Mouse (Mus musculus) stomach, embryonic 14.5 days (tissue): ENCODE results near the gene Ufsp1. TPM values are rescaled to one million over a fixed set of nuclear protein-coding genes. Genes with fewer than 3 reads are reported as not detected.

Experiments
- ATAC-seq: fragments of 200-750 bp; cut with Nextera tagmentation; 2 replicates; pipeline ENCODE4 v1.8.0; 2017; ENCODE audit warnings: low read depth, moderate TSS enrichment; ENCODE audit not compliant: insufficient number of reproducible peaks, insufficient read depth, low FRiP score
- H3K27ac ChIP-seq: fragments of 300-500 bp; sonication (generic); 2 replicates; pipeline ENCODE4 v1.5.1; 2014; ENCODE audit warnings: mild to moderate bottlenecking, low read length, moderate library complexity, mixed read lengths
- H3K27me3 ChIP-seq: fragments of 300-500 bp; sonication (generic); 2 replicates; pipeline ENCODE4 v1.6.1; 2014; ENCODE audit warnings: low read length, control low read depth, mixed read lengths; ENCODE audit not compliant: control insufficient read depth, insufficient read depth
- H3K36me3 ChIP-seq: fragments of 300-500 bp; sonication (generic); 2 replicates; pipeline ENCODE4 v1.6.1; 2014; ENCODE audit warnings: mild to moderate bottlenecking, control low read depth, low read length, moderate library complexity, mixed read lengths; ENCODE audit not compliant: control insufficient read depth, insufficient read depth
- H3K4me1 ChIP-seq: fragments of 300-500 bp; sonication (generic); 2 replicates; pipeline ENCODE4 v1.6.1; 2014; ENCODE audit warnings: low read length, control low read depth, mixed read lengths; ENCODE audit not compliant: control insufficient read depth, insufficient read depth
- H3K4me2 ChIP-seq: fragments of 300-500 bp; sonication (generic); replicated peaks from 2 replicates; pipeline ENCODE4 v1.6.1; 2014; ENCODE audit warnings: low read depth, low read length, control low read depth
- H3K4me3 ChIP-seq: fragments of 300-500 bp; sonication (generic); 2 replicates; pipeline ENCODE4 v1.5.1; 2014; ENCODE audit warnings: low read depth, low read length, control low read depth
- H3K9ac ChIP-seq: fragments of 300-500 bp; sonication (generic); replicated peaks from 2 replicates; pipeline ENCODE4 v1.6.1; 2014; ENCODE audit warnings: low read depth, mild to moderate bottlenecking, control low read depth, low read length, moderate library complexity, mixed read lengths
- H3K9me3 ChIP-seq: fragments of 300-500 bp; sonication (generic); 2 replicates; pipeline ENCODE4 v1.6.1; 2016; ENCODE audit warnings: low read depth, low read length, control low read depth; ENCODE audit not compliant: control insufficient read depth
- WGBS: fragments of 180-500 bp; shearing (Covaris S2); extraction: QIAGEN DNeasy Blood & Tissue Kit; methylation state at CpG from one replicate; pipeline ENCODE4 v1.1.7; 2014; 5-methylcytosine and 5-hydroxymethylcytosine counted together
- microRNA-seq: library from miRNA; unstranded; fragments of <30 nt; microRNA quantifications from one replicate; pipeline ENCODE4, GENCODE M21; 2016
- polyA plus RNA-seq: library from polyadenylated mRNA; unstranded; fragments of >200 nt; fragmentation: Nextera tagmentation; extraction: Ambion mirVana; gene quantifications from 2 replicates; pipeline ENCODE4 v1.2.1, GENCODE M21; 2014

Ufsp1 gene
- polyA plus RNA-seq, 1 experiment from 2014 or later = 8.5 TPM

GRCm38 (mm10) chr5:137342407-137343012, 48.1 kb downstream of the Ufsp1 start:
- peaks cover 17% of the 10 kb centered on the region for H3K4me1 ChIP-seq
- no peak overlapping the region for H3K9ac ChIP-seq
- ATAC-seq = no peak
- no peak overlapping the region for H3K4me3 ChIP-seq
- no peaks in the 10 kb centered on the region for H3K36me3 ChIP-seq
- no peak overlapping the region for H3K27ac ChIP-seq
- H3K9me3 ChIP-seq = no peaks in the 10 kb centered on the region
- WGBS = 37% methylated on average over 7 of the region's 7 CpGs
- H3K27me3 ChIP-seq = no peaks in the 10 kb centered on the region
- H3K4me2 ChIP-seq = no peak overlapping the region

GRCm38 (mm10) chr5:137343412-137343811, 49.0 kb downstream of the Ufsp1 start:
- Histone ChIP-seq H3K27me3 (no peaks in the 10 kb centered on the region), H3K9me3 (no peaks in the 10 kb centered on the region), H3K4me3 (no peak overlapping the region), H3K4me2 (no peak overlapping the region), H3K27ac (no peak overlapping the region), H3K9ac (no peak overlapping the region), H3K4me1 (peaks cover 21% of the 10 kb centered on the region), H3K36me3 (no peaks in the 10 kb centered on the region)
- 89% methylated on average over 5 of the region's 5 CpGs for WGBS
- no peak for ATAC-seq

GRCm38 (mm10) chr5:137343869-137344268, 49.4 kb downstream of the Ufsp1 start:
- Histone ChIP-seq H3K27me3 (no peaks in the 10 kb centered on the region), H3K4me3 (no peak overlapping the region), H3K27ac (no peak overlapping the region), H3K36me3 (no peaks in the 10 kb centered on the region), H3K9me3 (no peaks in the 10 kb centered on the region), H3K9ac (no peak overlapping the region), H3K4me1 (peaks cover 23% of the 10 kb centered on the region), H3K4me2 (no peak overlapping the region)
- ATAC-seq = no peak

Small RNA genes within 50 kb of the gene (microRNA-seq; reads per million reads assigned to microRNA genes)
- gene Mir7036 (not detected), gene Mir8116 (not detected)

Other genes with a start within 250 kb of the Ufsp1 start
- gene Ap1s1, start 248.5 kb upstream of the Ufsp1 start, polyA plus RNA-seq = 146 and 159 TPM in 2 replicates
- 0.27 and 0.33 TPM in 2 replicates for gene Serpine1, start 222.4 kb upstream of the Ufsp1 start, polyA plus RNA-seq
- 10.9 and 12.0 TPM in 2 replicates for gene Trim56, start 178.4 kb upstream of the Ufsp1 start, polyA plus RNA-seq
- gene Muc3, start 145.3 kb upstream of the Ufsp1 start, polyA plus RNA-seq = not detected in 2 replicates
- 0.26 and 0.27 TPM in 2 replicates for gene Muc3a, start 82.2 kb upstream of the Ufsp1 start, polyA plus RNA-seq
- gene Ache, start 7.1 kb upstream of the Ufsp1 start, polyA plus RNA-seq = 11.9 and 12.1 TPM in 2 replicates
- gene Srrt, start 13.0 kb downstream of the Ufsp1 start, polyA plus RNA-seq = 111 and 120 TPM in 2 replicates
- 75.3 and 76.2 TPM in 2 replicates for gene Trip6, start 19.8 kb downstream of the Ufsp1 start, polyA plus RNA-seq
- 8.0 and 10.1 TPM in 2 replicates for gene Slc12a9, start 39.0 kb downstream of the Ufsp1 start, polyA plus RNA-seq
- gene Ephb4, start 55.5 kb downstream of the Ufsp1 start, polyA plus RNA-seq = 42.0 and 44.6 TPM in 2 replicates
- gene Zan, start 182.4 kb downstream of the Ufsp1 start, polyA plus RNA-seq = 1.1 and 1.5 TPM in 2 replicates
- 51.7 and 56.2 TPM in 2 replicates for gene Pop7, start 207.9 kb downstream of the Ufsp1 start, polyA plus RNA-seq
- gene Gigyf1, start 223.9 kb downstream of the Ufsp1 start, polyA plus RNA-seq = 16.0 and 16.3 TPM in 2 replicates
- gene Epo, start 238.6 kb downstream of the Ufsp1 start, polyA plus RNA-seq = 0.38 TPM in 1 of 2 replicates, not detected in the other
- 404 and 443 TPM in 2 replicates for gene Gnb2, start 238.9 kb downstream of the Ufsp1 start, polyA plus RNA-seq